Mouse (Mus musculus) layer of hippocampus, adult 8-10 months (tissue): ENCODE measurements around the gene Hcls1. TPM values are rescaled to one million over a fixed set of nuclear protein-coding genes. Genes with fewer than 3 reads are reported as not detected.

Source experiments
- DNase-seq, 2 experiments: peaks; one replicate each; pipeline ENCODE4 v3.0.0; 2022; ENCODE audit warnings: low spot score in 2 of 2
- total RNA-seq, 4 experiments: library from RNA; stranded (reverse); gene quantifications; 2 replicates each; pipeline ENCODE4 v1.2.4; 2022

Hcls1 gene
- total RNA-seq = 10 to 100 TPM in 2 of 4 experiments, 1 to 10 TPM in 2; 3.7 to 22.8 (median 12.1) TPM

GRCm38 (mm10) chr16:36934841-36935620 lies at the start of gene Hcls1:
Gene Hcls1 (plus strand): TSS chr16:36934983.
- DNase-seq = no peak

- DNase-seq = no peak
Measured at GRCm38 (mm10) chr16:36885912-36886311, 48.9 kb upstream of the Hcls1 start.

- no peak for DNase-seq
Measured at GRCm38 (mm10) chr16:36887546-36887945, 47.2 kb upstream of the Hcls1 start.

GRCm38 (mm10) chr16:36890559-36890958 lies 44.2 kb upstream of the Hcls1 start:
- DNase-seq = no peak

GRCm38 (mm10) chr16:36891415-36891814 lies 43.4 kb upstream of the Hcls1 start:
- no peak for DNase-seq

GRCm38 (mm10) chr16:36893317-36893716 lies 41.5 kb upstream of the Hcls1 start:
- no peak for DNase-seq

GRCm38 (mm10) chr16:36896712-36897111 lies 38.1 kb upstream of the Hcls1 start:
- no peak for DNase-seq

- DNase-seq = no peak
Measured at GRCm38 (mm10) chr16:36903156-36903555, 31.6 kb upstream of the Hcls1 start.

- DNase-seq = no peak
Measured at GRCm38 (mm10) chr16:36911909-36912308, 22.9 kb upstream of the Hcls1 start.

GRCm38 (mm10) chr16:36912311-36912710 lies 22.5 kb upstream of the Hcls1 start:
- no peak for DNase-seq

- no peak for DNase-seq
Measured at GRCm38 (mm10) chr16:36914195-36914594, 20.6 kb upstream of the Hcls1 start.

GRCm38 (mm10) chr16:36918505-36918904 lies 16.3 kb upstream of the Hcls1 start:
- DNase-seq = no peak

- DNase-seq = no peak
Measured at GRCm38 (mm10) chr16:36920410-36920809, 14.4 kb upstream of the Hcls1 start.

- no peak for DNase-seq
Measured at GRCm38 (mm10) chr16:36921067-36921613, 13.6 kb upstream of the Hcls1 start.

- DNase-seq = no peak
Measured at GRCm38 (mm10) chr16:36921980-36922379, 12.8 kb upstream of the Hcls1 start.

GRCm38 (mm10) chr16:36924312-36924711 lies 10.5 kb upstream of the Hcls1 start:
- no peak for DNase-seq

GRCm38 (mm10) chr16:36925351-36925750 lies 9.4 kb upstream of the Hcls1 start:
- DNase-seq = no peak

GRCm38 (mm10) chr16:36925797-36926196 lies 9.0 kb upstream of the Hcls1 start:
- DNase-seq = no peak

GRCm38 (mm10) chr16:36926514-36927447 lies 8.0 kb upstream of the Hcls1 start:
- DNase-seq = no peak

- no peak for DNase-seq
Measured at GRCm38 (mm10) chr16:36927495-36928105, 7.2 kb upstream of the Hcls1 start.

GRCm38 (mm10) chr16:36928106-36928500 lies 6.7 kb upstream of the Hcls1 start:
- no peak for DNase-seq

- DNase-seq = no peak
Measured at GRCm38 (mm10) chr16:36929216-36929615, 5.6 kb upstream of the Hcls1 start.
